Mouse (Mus musculus): Measurements from ENCODE around the gene Ccdc33. TPM values are rescaled to one million over a fixed set of nuclear protein-coding genes. Genes with fewer than 3 reads are reported as not detected.

The Ccdc33 gene
- polyA plus RNA-seq, 1 experiment: 7.8 TPM

GRCm38 (mm10) chr9:58047061-58047460 lies 71.6 kb downstream of the Ccdc33 start:
- no peaks in the 10 kb centered on the region for H3K4me1 ChIP-seq (ENCODE audit: control insufficient read depth, insufficient read depth, low read length)
- no peak overlapping the region for H3K4me3 ChIP-seq (replicated peaks; ENCODE audit: extremely low read depth, low read depth, low read length)
- no peak for DNase-seq
- TF ChIP-seq CTCF (IDR thresholded peaks at IDR 0.05; ENCODE audit: insufficient read depth, low read length) (no peak), POLR2A (IDR thresholded peaks at IDR 0.05; ENCODE audit: borderline replicate concordance, extremely low read depth, low read depth, low read length) (no peak)
- WGBS: 45% methylated on average over 10 of the region's 10 CpGs

GRCm38 (mm10) chr9:58045646-58046045 lies 73.0 kb downstream of the Ccdc33 start:
- DNase-seq: no peak
- 65% methylated on average over 4 of the region's 4 CpGs for WGBS
- TF ChIP-seq CTCF (IDR thresholded peaks at IDR 0.05; ENCODE audit: insufficient read depth, low read length) (no peak), POLR2A (IDR thresholded peaks at IDR 0.05; ENCODE audit: borderline replicate concordance, extremely low read depth, low read depth, low read length) (no peak)
- Histone ChIP-seq H3K4me3 (replicated peaks; ENCODE audit: extremely low read depth, low read depth, low read length) (no peak overlapping the region), H3K4me1 (ENCODE audit: control insufficient read depth, insufficient read depth, low read length) (no peaks in the 10 kb centered on the region)

GRCm38 (mm10) chr9:58044828-58045227 lies 73.8 kb downstream of the Ccdc33 start:
- H3K4me3 ChIP-seq (replicated peaks; ENCODE audit: extremely low read depth, low read depth, low read length): no peak overlapping the region
- no peak for DNase-seq
- no peaks in the 10 kb centered on the region for H3K4me1 ChIP-seq (ENCODE audit: control insufficient read depth, insufficient read depth, low read length)
- no peak for TF ChIP-seq POLR2A (IDR thresholded peaks at IDR 0.05; ENCODE audit: borderline replicate concordance, extremely low read depth, low read depth, low read length)
- no peak for TF ChIP-seq CTCF (IDR thresholded peaks at IDR 0.05; ENCODE audit: insufficient read depth, low read length)
- 60% methylated on average over 10 of the region's 10 CpGs for WGBS

- H3K4me3 ChIP-seq (replicated peaks; ENCODE audit: extremely low read depth, low read depth, low read length): no peak overlapping the region
- DNase-seq: no peak
- no peaks in the 10 kb centered on the region for H3K4me1 ChIP-seq (ENCODE audit: control insufficient read depth, insufficient read depth, low read length)
- WGBS: 81% methylated on average over 10 of the region's 10 CpGs
- TF ChIP-seq CTCF (IDR thresholded peaks at IDR 0.05; ENCODE audit: insufficient read depth, low read length) (no peak), POLR2A (IDR thresholded peaks at IDR 0.05; ENCODE audit: borderline replicate concordance, extremely low read depth, low read depth, low read length) (no peak)
These were observed 75.1 kb downstream of the Ccdc33 start for GRCm38 (mm10) chr9:58043496-58044017.

- no peak for DNase-seq
- Histone ChIP-seq H3K4me1 (ENCODE audit: control insufficient read depth, insufficient read depth, low read length) (no peaks in the 10 kb centered on the region), H3K4me3 (replicated peaks; ENCODE audit: extremely low read depth, low read depth, low read length) (no peak overlapping the region)
- TF ChIP-seq POLR2A (IDR thresholded peaks at IDR 0.05; ENCODE audit: borderline replicate concordance, extremely low read depth, low read depth, low read length): no peak
- no peak for TF ChIP-seq CTCF (IDR thresholded peaks at IDR 0.05; ENCODE audit: insufficient read depth, low read length)
- 48% methylated on average over 10 of the region's 10 CpGs for WGBS
These were observed 76.2 kb downstream of the Ccdc33 start for GRCm38 (mm10) chr9:58042391-58042790.

GRCm38 (mm10) chr9:58040977-58041376 lies 77.6 kb downstream of the Ccdc33 start:
- Histone ChIP-seq H3K4me1 (ENCODE audit: control insufficient read depth, insufficient read depth, low read length) (no peaks in the 10 kb centered on the region), H3K4me3 (replicated peaks; ENCODE audit: extremely low read depth, low read depth, low read length) (no peak overlapping the region)
- TF ChIP-seq CTCF (IDR thresholded peaks at IDR 0.05; ENCODE audit: insufficient read depth, low read length): no peak
- TF ChIP-seq POLR2A (IDR thresholded peaks at IDR 0.05; ENCODE audit: borderline replicate concordance, extremely low read depth, low read depth, low read length): no peak
- WGBS: 64% methylated on average over 4 of the region's 4 CpGs
- no peak for DNase-seq

- H3K4me1 ChIP-seq (ENCODE audit: control insufficient read depth, insufficient read depth, low read length): no peaks in the 10 kb centered on the region
- DNase-seq: peak; percentile 63
- 38% methylated on average over 19 of the region's 19 CpGs for WGBS
These were observed 80.0 kb downstream of the Ccdc33 start for GRCm38 (mm10) chr9:58038500-58039168.

GRCm38 (mm10) chr9:58036961-58037360 lies 81.7 kb downstream of the Ccdc33 start:
- no peak for DNase-seq
- Histone ChIP-seq H3K4me3 (replicated peaks; ENCODE audit: extremely low read depth, low read depth, low read length) (no peak overlapping the region), H3K4me1 (ENCODE audit: control insufficient read depth, insufficient read depth, low read length) (no peaks in the 10 kb centered on the region)
- TF ChIP-seq POLR2A (IDR thresholded peaks at IDR 0.05; ENCODE audit: borderline replicate concordance, extremely low read depth, low read depth, low read length) (no peak), CTCF (IDR thresholded peaks at IDR 0.05; ENCODE audit: insufficient read depth, low read length) (no peak)
- 68% methylated on average over 4 of the region's 4 CpGs for WGBS

More at GRCm38 (mm10) chr9:58038500-58039168, 80.0 kb downstream of the Ccdc33 start:
- H3K4me3 ChIP-seq (replicated peaks; ENCODE audit: extremely low read depth, low read depth, low read length): no peak overlapping the region
- TF ChIP-seq POLR2A (IDR thresholded peaks at IDR 0.05; ENCODE audit: borderline replicate concordance, extremely low read depth, low read depth, low read length): no peak
- TF ChIP-seq CTCF (IDR thresholded peaks at IDR 0.05; ENCODE audit: insufficient read depth, low read length): peak; percentile 83

GRCm38 (mm10) chr9:58035951-58036698 lies 82.5 kb downstream of the Ccdc33 start:
- no peak for DNase-seq
- Histone ChIP-seq H3K4me1 (ENCODE audit: control insufficient read depth, insufficient read depth, low read length) (no peaks in the 10 kb centered on the region), H3K4me3 (replicated peaks; ENCODE audit: extremely low read depth, low read depth, low read length) (no peak overlapping the region)
- no peak for TF ChIP-seq CTCF (IDR thresholded peaks at IDR 0.05; ENCODE audit: insufficient read depth, low read length)
- TF ChIP-seq POLR2A (IDR thresholded peaks at IDR 0.05; ENCODE audit: borderline replicate concordance, extremely low read depth, low read depth, low read length): no peak
- WGBS: 57% methylated on average over 7 of the region's 7 CpGs
